Mouse (Mus musculus): ENCODE results near the gene Gm6993. TPM values are rescaled to one million over a fixed set of nuclear protein-coding genes. Genes with fewer than 3 reads are reported as not detected.

Gene Gm6993
- polyA plus RNA-seq, 1 experiment from 2014 or later: not detected

DNA sequence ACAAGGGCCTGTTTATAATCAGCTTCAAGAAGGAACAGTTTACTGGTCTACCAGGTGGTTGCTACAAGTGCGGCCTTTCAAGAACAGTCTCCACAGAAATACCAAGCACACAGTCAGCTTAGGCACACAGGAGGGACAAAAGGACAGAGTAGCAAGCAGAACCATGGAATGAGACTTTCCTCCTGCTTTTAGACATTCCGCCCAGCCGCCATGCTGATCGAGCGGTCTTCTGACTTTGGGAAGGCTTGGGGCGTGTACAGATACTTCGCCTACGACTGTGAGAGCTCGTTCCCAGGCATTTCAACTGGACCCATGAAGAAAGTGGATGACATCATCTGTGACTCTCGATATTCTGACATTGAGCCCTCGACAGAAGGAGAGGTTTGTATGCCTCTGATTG is 37.7 kb downstream of the Gm6993 start:
- Histone ChIP-seq H3K9ac (replicated peaks) (no peak overlapping the region), H3K4me2 (replicated peaks) (no peak overlapping the region), H3K4me1 (0 out of 2 replicates have a peak, but pooled peaks cover 8% of the 10 kb centered on the region), H3K27ac (replicated peaks) (no peak overlapping the region), H3K4me3 (no peak overlapping the region), H3K36me3 (no peaks in the 10 kb centered on the region), H3K9me3 (no peaks in the 10 kb centered on the region), H3K27me3 (no peaks in the 10 kb centered on the region)
- ATAC-seq (replicated peaks): no peak
- 91% methylated on average over 11 of the region's 11 CpGs for WGBS

DNA sequence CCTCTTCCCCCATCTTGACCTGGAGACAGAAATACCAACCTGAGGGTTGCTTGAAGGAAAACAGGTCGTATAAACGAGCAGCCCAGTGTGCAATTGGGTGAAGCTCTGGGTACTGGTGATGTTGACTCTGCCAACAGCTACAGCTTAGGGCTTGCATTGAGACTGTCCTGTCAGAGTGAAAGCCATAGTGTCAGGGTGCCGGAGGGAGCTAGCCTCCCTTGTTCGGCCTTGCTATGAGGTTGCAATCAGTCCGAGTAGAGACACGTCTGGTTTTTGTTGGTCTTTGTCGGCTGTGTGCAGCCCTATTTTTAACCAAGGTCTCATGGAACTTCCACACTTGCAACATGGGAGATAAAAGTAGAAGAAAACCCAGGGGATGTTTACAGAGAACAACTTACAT is 39.7 kb downstream of the Gm6993 start:
- Histone ChIP-seq H3K9ac (replicated peaks) (no peak overlapping the region), H3K36me3 (no peaks in the 10 kb centered on the region), H3K4me3 (no peak overlapping the region), H3K27ac (replicated peaks) (no peak overlapping the region), H3K9me3 (no peaks in the 10 kb centered on the region), H3K4me1 (0 out of 2 replicates have a peak, but pooled peaks cover 8% of the 10 kb centered on the region), H3K4me2 (replicated peaks) (no peak overlapping the region), H3K27me3 (no peaks in the 10 kb centered on the region)
- ATAC-seq (replicated peaks): no peak
- 86% methylated on average over 7 of the region's 7 CpGs for WGBS

DNA sequence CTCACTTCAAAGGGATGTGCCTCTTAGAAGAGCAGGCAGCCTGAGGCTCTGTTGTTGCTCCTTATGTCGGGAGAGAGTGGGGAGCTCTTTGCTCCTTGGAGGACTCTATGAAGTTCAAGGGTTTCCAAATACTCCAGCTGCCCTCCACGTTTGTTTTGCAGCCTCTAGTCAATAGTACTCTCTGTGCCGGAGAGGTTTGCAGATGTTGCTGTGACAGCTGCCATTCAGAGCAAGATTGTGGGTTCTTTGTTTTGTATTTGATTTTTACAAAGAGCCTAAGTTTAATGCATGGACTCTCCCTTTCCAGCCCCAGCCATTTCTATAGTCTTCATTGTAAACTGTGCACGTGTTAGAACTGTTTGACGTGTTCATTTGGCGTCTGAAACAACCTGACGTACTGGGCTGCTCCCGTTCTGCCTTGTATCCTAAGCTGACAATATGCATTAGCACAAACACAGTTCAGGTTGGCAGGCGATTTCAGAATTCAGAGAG is 40.6 kb downstream of the Gm6993 start:
- no peaks in the 10 kb centered on the region for H3K27me3 ChIP-seq
- no peak overlapping the region for H3K4me2 ChIP-seq (replicated peaks)
- 19% methylated on average over 9 of the region's 9 CpGs for WGBS
- H3K4me3 ChIP-seq: no peak overlapping the region
- no peaks in the 10 kb centered on the region for H3K36me3 ChIP-seq
- H3K4me1 ChIP-seq: 0 out of 2 replicates have a peak, but pooled peaks cover 8% of the 10 kb centered on the region
- H3K9ac ChIP-seq (replicated peaks): no peak overlapping the region
- H3K9me3 ChIP-seq: no peaks in the 10 kb centered on the region
- no peak overlapping the region for H3K27ac ChIP-seq (replicated peaks)
- ATAC-seq (replicated peaks): 0 out of 2 replicates have a peak, but pooled peaks have one; percentile 46

DNA sequence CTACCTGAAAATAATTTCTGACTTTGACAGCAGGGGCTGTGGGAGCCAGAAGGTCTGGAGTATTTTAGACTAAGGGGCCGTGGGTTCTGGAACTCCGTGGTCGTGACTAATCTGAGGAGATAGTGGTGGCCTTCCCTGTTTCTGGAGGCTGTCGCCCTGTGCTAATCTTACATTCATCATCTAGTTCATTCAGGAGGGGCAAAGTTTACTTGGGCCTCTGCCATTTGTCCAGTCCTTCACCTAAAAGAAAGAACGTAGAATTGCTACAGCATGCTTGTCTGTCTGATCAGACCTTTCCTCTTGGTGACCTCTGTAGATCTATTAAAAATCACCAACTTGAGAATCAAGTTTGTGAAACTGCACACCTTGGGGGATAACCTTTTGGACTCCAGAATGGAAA is 41.7 kb downstream of the Gm6993 start:
- no peak overlapping the region for H3K4me2 ChIP-seq (replicated peaks)
- no peak overlapping the region for H3K4me3 ChIP-seq
- H3K9me3 ChIP-seq: no peaks in the 10 kb centered on the region
- 92% methylated on average over 5 of the region's 5 CpGs for WGBS
- 0 out of 2 replicates have a peak, but pooled peaks cover 8% of the 10 kb centered on the region for H3K4me1 ChIP-seq
- no peak overlapping the region for H3K9ac ChIP-seq (replicated peaks)
- no peak for ATAC-seq (replicated peaks)
- no peaks in the 10 kb centered on the region for H3K36me3 ChIP-seq
- no peak overlapping the region for H3K27ac ChIP-seq (replicated peaks)
- no peaks in the 10 kb centered on the region for H3K27me3 ChIP-seq

DNA sequence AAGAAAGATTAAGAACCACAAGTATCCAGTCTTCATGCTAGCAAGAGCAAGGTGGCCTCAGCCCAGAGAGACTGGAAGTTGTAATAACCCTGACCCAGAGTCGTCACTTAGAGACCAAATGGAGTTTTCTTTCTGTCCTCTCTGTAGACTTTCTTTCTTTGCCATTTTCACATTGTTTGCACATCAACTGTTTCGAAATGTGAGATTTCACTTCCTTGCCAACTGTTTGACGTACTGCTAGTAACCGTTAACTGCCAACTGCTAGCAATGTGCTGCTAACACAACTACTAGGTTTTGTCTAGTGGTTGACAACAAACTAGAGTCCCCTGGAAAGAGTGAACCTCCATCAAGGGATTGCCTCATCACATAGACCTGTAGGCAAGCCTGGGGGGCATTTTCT is 42.6 kb downstream of the Gm6993 start:
- 0 out of 2 replicates have a peak, but pooled peaks cover 8% of the 10 kb centered on the region for H3K4me1 ChIP-seq
- 86% methylated on average over 4 of the region's 4 CpGs for WGBS
- no peak overlapping the region for H3K4me2 ChIP-seq (replicated peaks)
- no peaks in the 10 kb centered on the region for H3K36me3 ChIP-seq
- no peak overlapping the region for H3K27ac ChIP-seq (replicated peaks)
- no peaks in the 10 kb centered on the region for H3K27me3 ChIP-seq
- no peaks in the 10 kb centered on the region for H3K9me3 ChIP-seq
- ATAC-seq (replicated peaks): no peak
- H3K4me3 ChIP-seq: no peak overlapping the region
- H3K9ac ChIP-seq (replicated peaks): no peak overlapping the region

DNA sequence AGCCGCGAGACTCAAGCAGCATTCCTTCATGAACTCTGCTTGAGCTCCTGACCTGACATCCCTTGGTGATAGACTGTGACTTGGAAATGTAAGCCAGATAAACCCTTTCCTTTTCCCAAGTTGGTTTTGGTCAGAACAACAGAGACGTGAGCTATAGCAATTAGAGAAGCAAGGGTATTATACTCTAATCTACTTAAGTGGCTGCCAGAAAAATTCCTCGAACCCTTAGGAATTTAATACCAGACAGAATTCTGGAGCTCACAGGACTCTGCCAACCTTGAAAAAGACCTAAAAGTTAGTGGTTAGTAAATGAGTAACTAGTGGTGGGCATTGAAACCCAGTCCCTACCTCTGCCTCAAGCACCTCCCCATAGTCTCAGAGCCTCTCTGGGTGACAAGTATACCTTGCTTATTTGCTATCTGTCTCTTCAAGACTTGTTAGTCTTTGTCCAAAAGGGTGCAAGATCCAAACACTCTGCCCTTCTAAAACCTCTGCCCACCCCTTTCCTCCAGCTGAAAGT is 43.1 kb downstream of the Gm6993 start:
- WGBS: 72% methylated on average over 4 of the region's 4 CpGs
- Histone ChIP-seq H3K27me3 (no peaks in the 10 kb centered on the region), H3K4me3 (no peak overlapping the region), H3K9ac (replicated peaks) (no peak overlapping the region), H3K9me3 (no peaks in the 10 kb centered on the region), H3K4me1 (0 out of 2 replicates have a peak, but pooled peaks cover 8% of the 10 kb centered on the region), H3K27ac (replicated peaks) (no peak overlapping the region), H3K4me2 (replicated peaks) (no peak overlapping the region), H3K36me3 (no peaks in the 10 kb centered on the region)
- no peak for ATAC-seq (replicated peaks)

DNA sequence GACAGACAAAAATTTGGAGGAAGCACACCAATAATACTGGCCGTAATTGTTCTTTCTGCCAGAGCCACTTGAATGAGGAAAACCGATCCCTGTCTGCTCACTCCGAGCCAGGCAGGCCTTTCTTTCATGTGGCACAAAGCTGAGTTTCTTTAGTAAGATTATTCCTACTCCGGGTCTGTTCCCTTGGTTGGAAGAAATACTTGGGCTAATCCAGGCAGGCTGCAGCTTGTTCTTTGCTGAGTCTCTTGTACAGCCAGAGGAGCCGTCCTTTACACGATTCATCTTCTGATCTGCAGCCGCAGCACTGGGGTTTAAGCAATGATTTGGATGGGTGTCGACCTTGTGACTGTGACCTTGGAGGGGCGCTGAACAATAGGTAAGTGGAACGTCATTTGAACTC is 48.5 kb downstream of the Gm6993 start:
- H3K9ac ChIP-seq (replicated peaks): no peak overlapping the region
- H3K9me3 ChIP-seq: no peaks in the 10 kb centered on the region
- no peak overlapping the region for H3K27ac ChIP-seq (replicated peaks)
- ATAC-seq (replicated peaks): no peak
- H3K27me3 ChIP-seq: no peaks in the 10 kb centered on the region
- H3K4me3 ChIP-seq: no peak overlapping the region
- no peaks in the 10 kb centered on the region for H3K4me1 ChIP-seq
- H3K4me2 ChIP-seq (replicated peaks): no peak overlapping the region
- 0 out of 2 replicates have a peak, but pooled peaks cover 5% of the 10 kb centered on the region for H3K36me3 ChIP-seq
- WGBS: 85% methylated on average over 10 of the region's 10 CpGs

Other genes with a start within 250 kb of the Gm6993 start
- gene Fam110c, start 166.9 kb upstream of the Gm6993 start, polyA plus RNA-seq (2015; fragmentation: Nextera tagmentation; extraction: Ambion mirVana): 0.05 TPM in 1 of 2 replicates, not detected in the other
- gene Lamb1, start 24.5 kb downstream of the Gm6993 start, polyA plus RNA-seq (2015; fragmentation: Nextera tagmentation; extraction: Ambion mirVana): 18.3 and 19.1 TPM in 2 replicates
- 115 and 126 TPM in 2 replicates for gene Dld, start 110.7 kb downstream of the Gm6993 start, polyA plus RNA-seq (2015; fragmentation: Nextera tagmentation; extraction: Ambion mirVana)
- gene Slc26a3, start 150.1 kb downstream of the Gm6993 start, polyA plus RNA-seq (2015; fragmentation: Nextera tagmentation; extraction: Ambion mirVana): 0.08 and 0.11 TPM in 2 replicates